ENCODE assay signal across 14 mouse cellular contexts in genomic region chr4:141014856-141015255, GRCm38 (mm10). TPM values are rescaled to one million over a fixed set of nuclear protein-coding genes. Genes with fewer than 3 reads are reported as not detected.
"Had no signal": no experiment of that assay in that cellular context is flagged by ENCODE, and none has a peak within 500 bp of the region (broad histone marks: within the 10 kb centered on the region; RNA-seq: fewer than 3 reads in every experiment).

No protein-coding gene starts in this region.

- H3K27me3 ChIP-seq: kidney, embryonic 15.5 days; midbrain, embryonic 15.5 days; stomach, embryonic 15.5 days had no signal

- DNase-seq: kidney, adult 2 months; kidney, postnatal 14 days; left cerebral cortex, postnatal 4 days; lung, postnatal 36 days; right cerebral cortex, postnatal 14 days; thymus, postnatal 4 days had no signal

- H3K9me3 ChIP-seq: kidney, embryonic 15.5 days; midbrain, embryonic 15.5 days; stomach, embryonic 15.5 days had no signal

- H3K4me3 ChIP-seq: kidney, embryonic 15.5 days; midbrain, embryonic 15.5 days; stomach, embryonic 15.5 days had no signal

- H3K9ac ChIP-seq: kidney, embryonic 15.5 days; liver, embryonic 14.5 days; midbrain, embryonic 15.5 days; stomach, embryonic 15.5 days had no signal

- H3K27ac ChIP-seq: liver, embryonic 14.5 days; midbrain, embryonic 15.5 days; stomach, embryonic 15.5 days had no signal

- H3K4me2 ChIP-seq: kidney, embryonic 15.5 days; midbrain, embryonic 11.5 days; midbrain, embryonic 15.5 days; stomach, embryonic 15.5 days had no signal

- ATAC-seq: lung, postnatal 0 days; midbrain, embryonic 15.5 days had no signal

RNA-seq across cellular contexts. Expression of gene Mfap2, which starts 4.6 kb away (rescaled TPM):
- total RNA-seq: megakaryocyte, adult 5-6 weeks; monocyte, adult 5-6 weeks had no signal
